Mouse (Mus musculus) lung, postnatal 0 days (tissue): ENCODE data around the gene Bpnt1.

Experiments
- CTCF ChIP-seq: IDR thresholded peaks from 2 replicates; pipeline ENCODE4 v1.5.1; 2016; ENCODE audit warnings: antibody characterized with exemption, mild to moderate bottlenecking
- EP300 ChIP-seq: IDR thresholded peaks from 2 replicates; pipeline ENCODE4 v1.6.1; 2016; ENCODE audit warnings: antibody characterized with exemption, mild to moderate bottlenecking, control low read depth

- TF ChIP-seq CTCF (no peak), EP300 (no peak)
Measured at GRCm38 (mm10) chr1:185284740-185285139, 47.2 kb upstream of the Bpnt1 start.
